Mouse (Mus musculus): ENCODE measurements around the gene Abcd1.
"Not testable (repeated sequence)": the region's sequence is repeated elsewhere in the genome, so short reads cannot be mapped to it uniquely, and the experiment has no call there.

Abcd1 gene

GRCm38 (mm10) chrX:73739841-73740240, 23.4 kb downstream of the Abcd1 start:
- DNase-seq (ENCODE audit: low read depth): not testable (repeated sequence)

DNA sequence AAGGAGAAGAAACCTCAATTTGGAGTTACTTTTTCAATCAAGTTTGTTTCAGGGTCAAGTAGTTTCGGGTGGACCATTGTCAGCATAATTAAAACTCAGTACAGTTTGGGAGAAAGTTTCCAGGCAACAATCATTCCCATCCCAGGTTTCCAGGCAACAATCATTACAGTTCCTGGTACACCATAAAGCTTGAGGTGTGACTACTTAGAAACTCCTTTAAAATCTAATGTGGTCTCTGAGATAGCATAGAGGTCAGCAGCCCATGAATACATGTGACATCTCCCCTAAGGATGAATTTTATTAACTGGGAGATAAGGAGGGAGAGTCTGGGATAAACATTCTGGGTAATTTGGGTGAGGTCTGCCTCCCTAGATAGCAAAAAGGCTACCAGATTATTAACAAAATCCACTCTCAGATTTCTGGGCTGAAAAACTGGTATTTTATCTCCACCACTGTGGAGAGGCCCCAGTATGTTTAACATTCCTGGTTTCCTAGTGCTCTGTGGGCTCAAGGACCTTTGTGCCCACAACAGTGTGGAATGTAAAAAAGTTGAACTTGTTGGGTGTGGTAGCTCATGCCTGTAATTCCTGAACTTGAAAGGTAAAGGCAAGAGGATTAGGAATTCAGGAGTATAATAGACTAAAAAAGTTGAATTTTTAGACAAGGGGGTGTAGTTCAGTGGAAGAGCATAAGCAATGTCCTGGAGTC, 28.5 kb downstream of the Abcd1 start:
- DNase-seq (ENCODE audit: low read depth): no peak

- DNase-seq (ENCODE audit: low read depth): no peak
Observed at GRCm38 (mm10) chrX:73748977-73749376, 32.6 kb downstream of the Abcd1 start.

- no peak for DNase-seq (ENCODE audit: low read depth)
Observed at GRCm38 (mm10) chrX:73756334-73757140, 40.1 kb downstream of the Abcd1 start, which contains the start of gene Plxnb3. Gene Plxnb3 (plus strand): TSS chrX:73757090.

DNA sequence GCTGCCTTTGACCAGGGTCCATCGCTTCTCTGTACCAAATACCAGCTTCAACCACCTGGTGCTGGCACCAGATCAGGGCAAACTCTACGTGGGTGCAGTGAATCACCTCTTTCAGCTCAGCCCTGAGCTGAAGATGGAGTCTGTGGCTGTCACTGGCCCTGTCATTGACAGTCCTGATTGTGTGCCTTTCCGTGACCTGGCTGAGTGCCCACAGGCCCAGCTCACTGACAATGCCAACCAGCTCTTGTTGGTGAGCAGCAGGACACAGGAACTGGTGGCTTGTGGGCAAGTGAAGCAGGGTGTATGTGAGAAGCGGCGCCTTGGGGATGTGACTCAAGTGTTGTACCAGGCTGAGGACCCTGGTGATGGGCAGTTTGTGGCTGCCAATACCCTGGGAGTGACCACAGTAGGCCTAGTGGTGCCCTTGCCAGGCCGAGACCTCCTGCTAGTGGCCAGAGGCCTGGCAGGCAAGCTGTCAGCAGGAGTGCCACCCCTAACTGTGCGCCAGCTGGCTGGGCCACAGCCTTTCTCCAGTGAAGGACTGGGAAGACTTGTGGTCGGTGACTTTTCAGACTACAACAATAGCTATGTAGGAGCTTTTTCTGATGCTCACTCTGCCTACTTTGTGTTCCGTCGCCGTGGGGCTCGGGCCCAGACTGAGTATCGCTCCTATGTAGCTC, 42.4 kb downstream of the Abcd1 start:
- no peak for DNase-seq (ENCODE audit: low read depth)

DNA sequence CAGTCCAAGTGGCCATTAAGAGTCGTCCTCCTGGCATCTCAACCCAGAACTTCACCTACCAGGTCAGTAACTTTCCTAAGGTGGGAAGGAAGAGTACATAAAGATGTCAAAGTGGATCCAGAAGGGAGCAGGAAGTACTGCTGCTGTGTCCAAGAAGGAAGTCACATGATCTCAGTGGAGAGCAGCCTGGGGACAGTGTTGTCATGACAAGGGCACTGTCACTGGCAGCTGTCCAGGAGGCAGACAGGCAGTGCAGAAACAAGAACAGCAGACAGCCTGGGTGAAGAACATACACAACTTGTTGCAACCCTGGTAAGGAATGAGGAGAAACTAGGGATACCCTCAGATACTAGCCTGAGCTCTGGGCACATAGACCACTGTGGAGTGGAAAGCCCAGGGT, 48.9 kb downstream of the Abcd1 start:
- DNase-seq (ENCODE audit: low read depth): no peak

DNA sequence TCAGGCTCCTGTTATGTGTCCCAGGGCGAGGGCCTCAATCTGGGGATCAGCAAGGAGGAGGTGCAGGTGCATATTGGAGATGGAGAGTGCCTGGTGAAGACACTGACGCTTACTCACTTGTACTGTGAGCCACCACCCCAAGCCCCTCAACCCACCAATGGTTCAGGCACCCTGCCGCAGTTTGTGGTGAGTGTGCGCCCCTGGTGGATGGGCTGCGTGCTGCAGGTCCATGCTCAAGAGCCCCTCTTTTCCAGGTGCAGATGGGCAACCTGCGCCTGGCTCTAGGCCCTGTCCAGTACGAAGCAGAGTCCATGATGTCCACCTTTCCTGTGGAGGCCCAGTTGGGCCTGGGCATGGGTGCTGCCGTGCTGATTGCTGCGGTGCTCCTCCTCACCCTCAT, 50.9 kb downstream of the Abcd1 start:
- no peak for DNase-seq (ENCODE audit: low read depth)

DNA sequence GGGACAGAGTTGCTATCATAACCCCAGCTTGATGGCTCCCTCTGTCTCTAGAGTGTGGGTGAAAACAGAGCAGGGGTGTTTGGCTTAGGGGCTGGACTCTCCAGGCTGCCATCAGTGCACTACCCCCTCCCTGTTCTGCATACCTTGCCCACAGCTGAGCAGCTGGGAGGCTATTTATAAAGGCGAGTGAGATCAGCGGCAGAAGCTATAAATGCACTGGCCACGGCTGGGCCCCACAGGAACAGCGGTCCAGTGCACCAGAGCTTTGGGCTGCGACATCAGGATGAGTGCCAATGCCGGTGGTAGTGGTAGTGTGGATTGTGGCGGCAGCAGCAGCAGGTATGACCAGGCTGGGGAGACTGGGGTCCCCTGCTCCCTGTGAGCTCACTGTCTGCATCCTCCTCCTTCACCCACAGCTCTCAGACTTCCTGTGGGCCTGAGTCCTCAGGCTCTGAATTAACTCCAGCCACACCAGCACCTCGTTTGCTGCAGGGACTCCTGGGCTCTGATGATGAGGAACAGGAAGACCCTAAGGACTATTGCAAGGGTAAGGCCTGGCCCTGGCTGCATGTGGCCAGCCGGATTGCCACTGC, 57.9 kb downstream of the Abcd1 start, which contains the start of gene Srpk3:
Gene Srpk3, plus strand, starts transcription at position 238 of the 593 bp plus-strand sequence.
- no peak for DNase-seq (ENCODE audit: low read depth)

DNA sequence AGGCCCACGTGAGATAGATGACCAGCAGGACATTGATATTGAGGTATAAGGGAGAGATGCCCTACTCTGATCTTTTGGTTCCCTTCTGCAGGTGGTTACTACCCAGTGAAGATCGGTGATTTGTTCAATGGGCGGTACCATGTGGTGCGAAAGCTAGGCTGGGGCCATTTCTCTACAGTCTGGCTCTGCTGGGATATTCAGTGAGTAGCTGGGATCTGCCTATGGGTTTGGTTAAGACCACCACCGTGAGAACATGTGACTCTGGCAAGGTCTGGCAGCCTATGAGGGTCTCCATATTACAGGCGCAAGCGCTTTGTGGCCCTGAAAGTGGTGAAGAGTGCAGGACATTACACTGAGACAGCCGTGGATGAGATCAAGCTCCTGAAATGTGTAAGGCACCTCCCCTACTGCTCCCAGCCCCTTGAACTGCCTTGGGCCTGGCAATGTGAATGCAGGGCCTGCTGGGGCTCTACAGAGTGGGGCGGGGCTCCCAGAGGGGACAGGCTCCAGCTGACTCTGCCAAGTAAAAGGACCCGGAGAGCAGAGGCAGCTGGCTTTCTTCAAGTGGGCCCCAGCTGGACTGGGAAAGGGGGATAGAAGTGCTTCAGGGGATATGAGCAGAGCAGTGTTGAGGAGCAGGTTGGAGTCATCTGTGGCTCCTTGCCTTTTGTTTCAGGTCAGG, 58.5 kb downstream of the Abcd1 start:
- DNase-seq (ENCODE audit: low read depth): no peak

- no peak for DNase-seq (ENCODE audit: low read depth)
Observed at GRCm38 (mm10) chrX:73782227-73782626, 65.8 kb downstream of the Abcd1 start.

- no peak for DNase-seq (ENCODE audit: low read depth)
Observed at GRCm38 (mm10) chrX:73785666-73786065, 69.3 kb downstream of the Abcd1 start.

DNA sequence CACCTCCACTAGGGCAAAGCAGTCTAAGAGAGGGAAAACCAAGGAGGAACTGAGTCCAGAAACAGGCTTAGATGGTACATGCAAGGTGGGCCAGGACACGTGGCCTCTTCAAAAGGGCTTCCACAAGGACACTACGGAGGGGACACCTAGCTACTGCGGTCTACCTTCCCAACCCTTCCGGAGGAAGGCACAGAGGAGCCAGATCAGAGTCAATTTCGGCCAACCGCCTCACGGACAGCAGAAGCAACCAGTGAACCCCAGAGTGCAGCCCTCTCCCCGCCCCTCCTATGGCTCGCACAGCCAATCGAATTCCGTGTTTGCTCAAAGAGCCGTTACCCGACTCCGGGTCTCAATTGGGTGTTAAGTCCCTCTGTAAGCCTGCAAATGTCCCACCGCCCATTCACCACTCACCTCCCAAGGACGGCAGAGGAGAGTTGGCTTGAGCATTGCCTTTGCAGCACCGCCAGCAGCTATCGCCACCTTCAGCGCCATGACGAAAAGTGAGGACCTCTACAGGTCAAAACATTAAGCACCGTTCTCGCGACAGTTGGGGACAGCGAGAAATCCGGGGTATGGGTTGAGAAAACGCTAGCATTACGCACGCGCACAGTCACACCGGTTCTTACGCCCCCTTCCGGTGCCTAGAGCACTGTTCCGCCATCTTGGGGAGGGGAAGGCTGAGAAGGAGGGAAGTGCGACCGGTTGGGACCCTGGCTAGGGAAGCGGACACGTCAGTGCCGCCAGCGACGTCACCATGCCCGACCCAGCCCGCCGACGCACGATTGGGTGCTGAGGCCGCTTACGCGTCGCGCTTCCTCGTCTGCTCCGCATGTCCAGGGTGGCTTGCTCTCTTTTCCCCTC, 70.2 kb downstream of the Abcd1 start, which contains the start of the genes Idh3g and Ssr4:
Gene Idh3g, minus strand, starts transcription at position 534 of the 861 bp plus-strand sequence.
Gene Ssr4, plus strand, starts transcription at position 665 of the 861 bp plus-strand sequence.
- DNase-seq (ENCODE audit: low read depth): peak; percentile 94

GRCm38 (mm10) chrX:73787225-73787558, 70.8 kb downstream of the Abcd1 start:
- no peak for DNase-seq (ENCODE audit: low read depth)
